Mouse (Mus musculus): ENCODE data around the gene Elmo1. TPM values are rescaled to one million over a fixed set of nuclear protein-coding genes. Genes with fewer than 3 reads are reported as not detected.

The Elmo1 gene
- total and polyA plus RNA-seq, 3 experiments, result 23.1 to 50.2 (median 32.2) TPM

DNA sequence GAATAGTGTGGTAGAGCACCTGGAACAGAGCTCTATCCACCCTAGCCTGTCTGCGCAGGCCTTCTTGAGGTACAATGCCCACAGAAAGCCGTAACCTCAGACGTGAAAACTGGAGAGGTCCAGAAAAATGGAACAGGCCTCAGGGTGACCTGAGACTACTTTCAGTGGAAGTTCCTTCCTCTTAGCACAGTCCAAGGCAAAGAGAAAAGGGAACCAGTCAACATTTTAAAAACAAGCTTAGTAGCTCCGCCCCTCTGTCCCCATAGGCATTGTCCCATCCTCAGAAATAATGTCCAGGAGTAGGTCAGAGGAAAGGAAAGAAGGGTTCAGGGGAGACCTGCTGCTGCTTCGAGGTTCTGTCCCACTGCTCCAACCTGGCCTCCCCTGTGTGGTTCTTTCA is 90.3 kb downstream of the Elmo1 start:
- Histone ChIP-seq H3K4me2 (ENCODE audit: insufficient read depth, low read depth, poor library complexity, severe bottlenecking) (no peak overlapping the region), H3K79me2 (replicated peaks; ENCODE audit: control insufficient read depth, extremely low read depth, insufficient read depth, poor library complexity, severe bottlenecking) (no peaks in the 10 kb centered on the region; the same call in none of the 2 replicates), H3K9ac (ENCODE audit: insufficient read depth, low read depth) (no peak overlapping the region), H3K27ac (ENCODE audit: insufficient read depth, low read depth) (no peak overlapping the region), H3K9me3 (replicated peaks; ENCODE audit: low read length) (no peaks in the 10 kb centered on the region), H3K4me1 (ENCODE audit: control insufficient read depth in 1 of 2, insufficient read depth in 2 of 2) (peaks cover 10 to 77% of the 10 kb centered on the region in 2 experiments), H3K36me3 (replicated peaks in 1 of 2; ENCODE audit: control insufficient read depth in 1 of 2, insufficient read depth in 1 of 2, low read length in 1 of 2) (peaks cover 2 to 8% of the 10 kb centered on the region in 2 experiments), H3K27me3 (replicated peaks) (no peaks in the 10 kb centered on the region), H3K4me3 (replicated peaks in 1 of 3; ENCODE audit: low read depth in 2 of 3, low read length in 2 of 3, poor library complexity in 1 of 3) (no peak overlapping the region)
- no peak for DNase-seq (ENCODE audit: extremely low read depth)
- no peak for TF ChIP-seq GABPA (IDR thresholded peaks at IDR 0.05; ENCODE audit: insufficient replicate concordance, low read depth, low read length)
- TF ChIP-seq KAT2A (IDR thresholded peaks at IDR 0.05; ENCODE audit: insufficient replicate concordance, low read length), result no peak
- no peak for TF ChIP-seq NELFE (IDR thresholded peaks at IDR 0.05; ENCODE audit: low read depth, low read length)
- no peak for TF ChIP-seq ZMIZ1 (IDR thresholded peaks at IDR 0.05; ENCODE audit: low read depth, low read length)
- TF ChIP-seq EP300 (IDR thresholded peaks at IDR 0.05; ENCODE audit: low read length), result no peak
- no peak for TF ChIP-seq JUN (IDR thresholded peaks at IDR 0.05; ENCODE audit: insufficient read depth, low read depth, low read length)
- TF ChIP-seq RAD21 (IDR thresholded peaks at IDR 0.05; ENCODE audit: low read depth, low read length), result no peak
- no peak for TF ChIP-seq MAZ (IDR thresholded peaks at IDR 0.05; ENCODE audit: low read depth, low read length)
- no peak for TF ChIP-seq BHLHE40 (IDR thresholded peaks at IDR 0.05; ENCODE audit: low read depth, low read length)
- no peak for TF ChIP-seq MAFK (IDR thresholded peaks at IDR 0.05; ENCODE audit: insufficient replicate concordance, low read length)
- TF ChIP-seq ZKSCAN1 (IDR thresholded peaks at IDR 0.05; ENCODE audit: borderline replicate concordance, low read depth, low read length), result no peak
- TF ChIP-seq UBTF (IDR thresholded peaks at IDR 0.05; ENCODE audit: low read depth, low read length), result no peak
- TF ChIP-seq USF2 (conservative IDR thresholded peaks at IDR 0.05; ENCODE audit: low read depth, low read length), result no peak
- no peak for TF ChIP-seq SMC3 (IDR thresholded peaks at IDR 0.05; ENCODE audit: low read depth, low read length)
- no peak for TF ChIP-seq IRF4 (IDR thresholded peaks at IDR 0.05; ENCODE audit: low read depth, low read length)
- no peak for TF ChIP-seq MEF2A (IDR thresholded peaks at IDR 0.05; ENCODE audit: borderline replicate concordance, low read depth, low read length)
- no peak for TF ChIP-seq USF1 (IDR thresholded peaks at IDR 0.05; ENCODE audit: low read depth, low read length)
- no peak for TF ChIP-seq ELF1 (IDR thresholded peaks at IDR 0.05; ENCODE audit: low read depth, low read length)
- dilution Hi-C loops (cut with MboI; ENCODE audit: extremely low pct_ligation_motif_present, extremely low pct_unique_long_range_greater_than_20kb, low sequenced_read_pairs), result no loop called here
- in situ Hi-C loops (cut with MboI; ENCODE audit: low pct_ligation_motif_present, low pct_unique_long_range_greater_than_20kb, low sequenced_read_pairs), result loop anchor here (5.0 kb wide), 1 partner anchor 73 kb away; no protein-coding TSS in a partner anchor

DNA sequence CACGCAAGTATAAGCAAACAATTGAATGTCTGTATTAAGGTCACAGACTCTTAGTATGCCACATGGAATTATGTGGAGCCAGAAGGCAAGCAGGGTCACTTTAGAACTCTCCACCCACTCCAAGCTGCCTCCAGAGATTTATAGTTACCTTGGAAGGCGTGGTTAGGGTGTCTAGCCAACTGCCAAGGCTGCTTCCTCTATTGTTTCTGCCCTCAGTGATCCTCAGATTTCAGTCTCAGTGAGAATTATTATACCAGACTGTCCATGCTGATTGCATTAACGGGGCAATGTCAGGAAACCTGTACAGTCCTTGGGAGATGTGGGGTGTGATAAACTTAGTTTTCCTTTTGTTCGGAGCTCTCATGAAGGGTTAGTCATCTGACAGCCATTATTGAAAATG is 90.9 kb downstream of the Elmo1 start:
- H3K4me1 ChIP-seq (ENCODE audit: control insufficient read depth in 1 of 2, insufficient read depth in 2 of 2), result peaks cover 11 to 74% of the 10 kb centered on the region in 2 experiments

More for the DNA sequence above, 90.9 kb downstream of the Elmo1 start:
- no peak for TF ChIP-seq CHD2 (IDR thresholded peaks at IDR 0.05; ENCODE audit: low read length)
- no peak for TF ChIP-seq ZNF384 (IDR thresholded peaks at IDR 0.05; ENCODE audit: low read depth, low read length)
- TF ChIP-seq MXI1 (IDR thresholded peaks at IDR 0.05; ENCODE audit: low read depth, low read length), result no peak
- TF ChIP-seq JUND (conservative IDR thresholded peaks at IDR 0.05; ENCODE audit: low read depth, low read length), result no peak
- no peak for TF ChIP-seq E2F4 (IDR thresholded peaks at IDR 0.05; ENCODE audit: insufficient replicate concordance, low read depth, low read length)
- TF ChIP-seq MAFK (IDR thresholded peaks at IDR 0.05; ENCODE audit: insufficient replicate concordance, low read length), result no peak
- no peak for TF ChIP-seq UBTF (IDR thresholded peaks at IDR 0.05; ENCODE audit: low read depth, low read length)
- Histone ChIP-seq H3K4me2 (ENCODE audit: insufficient read depth, low read depth, poor library complexity, severe bottlenecking) (no peak overlapping the region), H3K36me3 (replicated peaks in 1 of 2; ENCODE audit: control insufficient read depth in 1 of 2, insufficient read depth in 1 of 2, low read length in 1 of 2) (peaks cover 3 to 9% of the 10 kb centered on the region in 2 experiments), H3K9me3 (replicated peaks; ENCODE audit: low read length) (no peaks in the 10 kb centered on the region), H3K27ac (ENCODE audit: insufficient read depth, low read depth) (no peak overlapping the region), H3K4me3 (replicated peaks in 1 of 3; ENCODE audit: low read depth in 2 of 3, low read length in 2 of 3, poor library complexity in 1 of 3) (no peak overlapping the region), H3K79me2 (replicated peaks; ENCODE audit: control insufficient read depth, extremely low read depth, insufficient read depth, poor library complexity, severe bottlenecking) (peaks cover 2% of the 10 kb centered on the region), H3K27me3 (replicated peaks) (no peaks in the 10 kb centered on the region), H3K9ac (ENCODE audit: insufficient read depth, low read depth) (no peak overlapping the region)
- dilution Hi-C loops (cut with MboI; ENCODE audit: extremely low pct_ligation_motif_present, extremely low pct_unique_long_range_greater_than_20kb, low sequenced_read_pairs), result no loop called here
- in situ Hi-C loops (cut with MboI; ENCODE audit: low pct_ligation_motif_present, low pct_unique_long_range_greater_than_20kb, low sequenced_read_pairs), result loop anchor here (5.0 kb wide), 1 partner anchor 74 kb away; no protein-coding TSS in a partner anchor
- DNase-seq (ENCODE audit: extremely low read depth), result no peak
